Mouse (Mus musculus) kidney, embryonic 15.5 days (tissue): ENCODE data around the gene Bloc1s1. TPM values are rescaled to one million over a fixed set of nuclear protein-coding genes. Genes with fewer than 3 reads are reported as not detected.

ENCODE experiments used
- ATAC-seq: fragments of 200-750 bp; cut with Nextera tagmentation; replicated peaks from 2 replicates; pipeline ENCODE4 v1.8.0; 2017; ENCODE audit warnings: moderate TSS enrichment; ENCODE audit not compliant: low FRiP score
- H3K27ac ChIP-seq: fragments of 300-500 bp; sonication (generic); 2 replicates; pipeline ENCODE4 v1.5.1; 2015; ENCODE audit warnings: mild to moderate bottlenecking, inconsistent platforms
- H3K27me3 ChIP-seq: fragments of 300-500 bp; sonication (generic); 2 replicates; pipeline ENCODE4 v1.6.1; 2015; ENCODE audit warnings: inconsistent platforms
- H3K36me3 ChIP-seq: fragments of 300-500 bp; sonication (generic); 2 replicates; pipeline ENCODE4 v1.6.1; 2015; ENCODE audit warnings: inconsistent platforms
- H3K4me1 ChIP-seq: fragments of 300-500 bp; sonication (generic); 2 replicates; pipeline ENCODE4 v1.6.1; 2015; ENCODE audit warnings: inconsistent platforms
- H3K4me2 ChIP-seq: fragments of 300-500 bp; sonication (generic); 2 replicates; pipeline ENCODE4 v1.6.1; 2015; ENCODE audit warnings: moderate library complexity, mild to moderate bottlenecking, inconsistent platforms
- H3K4me3 ChIP-seq: fragments of 300-500 bp; sonication (generic); replicated peaks from 2 replicates; pipeline ENCODE4 v1.5.1; 2015; ENCODE audit warnings: mild to moderate bottlenecking, inconsistent platforms
- H3K9ac ChIP-seq: fragments of 300-500 bp; sonication (generic); 2 replicates; pipeline ENCODE4 v1.6.1; 2015; ENCODE audit warnings: mild to moderate bottlenecking, inconsistent platforms
- H3K9me3 ChIP-seq: fragments of 300-500 bp; sonication (generic); replicated peaks from 2 replicates; pipeline ENCODE4 v1.6.1; 2016; ENCODE audit warnings: inconsistent platforms
- WGBS: fragments of 180-500 bp; shearing (Covaris S2); methylation state at CpG from one replicate; pipeline ENCODE4 v1.1.7; 2015; ENCODE audit warnings: mixed read lengths; 5-methylcytosine and 5-hydroxymethylcytosine counted together
- polyA plus RNA-seq: library from polyadenylated mRNA; unstranded; fragments of >200 nt; fragmentation: Nextera tagmentation; extraction: Ambion mirVana; gene quantifications from 2 replicates; pipeline ENCODE4 v1.2.1, GENCODE M21; 2015

Gene Bloc1s1
- 220 and 231 TPM in 2 replicates for polyA plus RNA-seq

GRCm38 (mm10) chr10:128923935-128924334, at the start of gene Bloc1s1:
Bloc1s1 (minus strand) TSS chr10:128924035.
- Histone ChIP-seq H3K4me2 (peak within 1 kb of the TSS; percentile 85), H3K9me3 (no peaks in the 10 kb centered on the region), H3K27me3 (peaks cover 10% of the 10 kb centered on the region; the same call in 1 of the 2 replicates), H3K9ac (peak within 1 kb of the TSS; percentile 70), H3K4me3 (peak within 1 kb of the TSS; percentile 69), H3K27ac (peak within 1 kb of the TSS; percentile 95), H3K4me1 (peaks cover 45% of the 10 kb centered on the region), H3K36me3 (no peaks in the 10 kb centered on the region; the same call in 1 of the 2 replicates)
- 62% methylated on average over 9 of the region's 9 CpGs for WGBS
- ATAC-seq = no peak

- ATAC-seq = no peak
- Histone ChIP-seq H3K27ac (no peak overlapping the region), H3K9ac (no peak overlapping the region), H3K9me3 (no peaks in the 10 kb centered on the region), H3K4me1 (peaks cover 2% of the 10 kb centered on the region; the same call in 1 of the 2 replicates), H3K4me3 (no peak overlapping the region), H3K36me3 (no peaks in the 10 kb centered on the region), H3K4me2 (no peak overlapping the region), H3K27me3 (peaks cover 3% of the 10 kb centered on the region)
- WGBS = 78% methylated on average over 4 of the region's 4 CpGs
Observed at GRCm38 (mm10) chr10:128972841-128973240, 49.0 kb upstream of the Bloc1s1 start.

GRCm38 (mm10) chr10:128970740-128971250, 47.0 kb upstream of the Bloc1s1 start:
- H3K27me3 ChIP-seq = no peaks in the 10 kb centered on the region; the same call in none of the 2 replicates
- H3K9me3 ChIP-seq = no peaks in the 10 kb centered on the region
- WGBS = 49% methylated on average over 1 of the region's 1 CpGs
- no peak overlapping the region for H3K4me2 ChIP-seq
- no peak for ATAC-seq
- no peaks in the 10 kb centered on the region for H3K4me1 ChIP-seq
- H3K9ac ChIP-seq = no peak overlapping the region
- no peak overlapping the region for H3K4me3 ChIP-seq
- H3K27ac ChIP-seq = no peak overlapping the region
- no peaks in the 10 kb centered on the region for H3K36me3 ChIP-seq

- Histone ChIP-seq H3K4me3 (no peak overlapping the region), H3K36me3 (no peaks in the 10 kb centered on the region), H3K4me1 (no peaks in the 10 kb centered on the region), H3K4me2 (no peak overlapping the region), H3K9ac (no peak overlapping the region), H3K27me3 (no peaks in the 10 kb centered on the region; the same call in none of the 2 replicates), H3K9me3 (no peaks in the 10 kb centered on the region), H3K27ac (no peak overlapping the region)
- 20% methylated on average over 1 of the region's 1 CpGs for WGBS
- no peak for ATAC-seq
Observed at GRCm38 (mm10) chr10:128968341-128968749, 44.5 kb upstream of the Bloc1s1 start.

GRCm38 (mm10) chr10:128965871-128966270, 42.0 kb upstream of the Bloc1s1 start:
- Histone ChIP-seq H3K9ac (no peak overlapping the region), H3K27me3 (no peaks in the 10 kb centered on the region; the same call in none of the 2 replicates), H3K4me3 (no peak overlapping the region), H3K4me1 (no peaks in the 10 kb centered on the region), H3K27ac (no peak overlapping the region), H3K4me2 (no peak overlapping the region), H3K36me3 (no peaks in the 10 kb centered on the region), H3K9me3 (no peaks in the 10 kb centered on the region)
- WGBS = 86% methylated on average over 6 of the region's 6 CpGs
- ATAC-seq = no peak

GRCm38 (mm10) chr10:128964961-128965360, 41.1 kb upstream of the Bloc1s1 start:
- WGBS = 64% methylated on average over 2 of the region's 2 CpGs
- Histone ChIP-seq H3K4me2 (no peak overlapping the region), H3K9ac (no peak overlapping the region), H3K36me3 (no peaks in the 10 kb centered on the region), H3K4me3 (no peak overlapping the region), H3K9me3 (no peaks in the 10 kb centered on the region), H3K27ac (0 out of 2 replicates have a peak overlapping the region, but pooled peaks have one; percentile 32), H3K27me3 (no peaks in the 10 kb centered on the region), H3K4me1 (no peaks in the 10 kb centered on the region)
- ATAC-seq = peak; percentile 71

- no peak within 1 kb of the TSS for H3K9ac ChIP-seq
- no peaks in the 10 kb centered on the region for H3K36me3 ChIP-seq
- H3K27ac ChIP-seq = no peak within 1 kb of the TSS
- no peak within 1 kb of the TSS for H3K4me3 ChIP-seq
- H3K4me1 ChIP-seq = no peaks in the 10 kb centered on the region
- H3K4me2 ChIP-seq = no peak within 1 kb of the TSS
- 75% methylated on average over 12 of the region's 12 CpGs for WGBS
- H3K9me3 ChIP-seq = no peaks in the 10 kb centered on the region
- peak; percentile 12; the same call in 1 of the 2 replicates for ATAC-seq
- H3K27me3 ChIP-seq = 0 out of 2 replicates have a peak, but pooled peaks cover 4% of the 10 kb centered on the region
Observed at GRCm38 (mm10) chr10:128960590-128961584, 37.1 kb upstream of the Bloc1s1 start, which contains the start of gene Mettl7b. Mettl7b (minus strand) TSS chr10:128960988.

- 64% methylated on average over 4 of the region's 4 CpGs for WGBS
- no peak for ATAC-seq
- Histone ChIP-seq H3K4me1 (no peaks in the 10 kb centered on the region), H3K36me3 (no peaks in the 10 kb centered on the region), H3K4me3 (no peak overlapping the region), H3K9ac (no peak overlapping the region), H3K4me2 (no peak overlapping the region), H3K9me3 (no peaks in the 10 kb centered on the region), H3K27me3 (0 out of 2 replicates have a peak, but pooled peaks cover 4% of the 10 kb centered on the region), H3K27ac (no peak overlapping the region)
Observed at GRCm38 (mm10) chr10:128960142-128960541, 36.3 kb upstream of the Bloc1s1 start.

GRCm38 (mm10) chr10:128958340-128958739, 34.5 kb upstream of the Bloc1s1 start:
- Histone ChIP-seq H3K36me3 (no peaks in the 10 kb centered on the region), H3K9ac (no peak overlapping the region), H3K9me3 (no peaks in the 10 kb centered on the region), H3K27me3 (0 out of 2 replicates have a peak, but pooled peaks cover 4% of the 10 kb centered on the region), H3K4me1 (no peaks in the 10 kb centered on the region), H3K4me2 (no peak overlapping the region), H3K4me3 (no peak overlapping the region), H3K27ac (no peak overlapping the region)
- 81% methylated on average over 10 of the region's 10 CpGs for WGBS
- no peak for ATAC-seq

GRCm38 (mm10) chr10:128950208-128950887, 26.5 kb upstream of the Bloc1s1 start:
- ATAC-seq = no peak; the same call in 1 of the 2 replicates
- no peaks in the 10 kb centered on the region for H3K27me3 ChIP-seq
- no peaks in the 10 kb centered on the region for H3K36me3 ChIP-seq
- no peaks in the 10 kb centered on the region for H3K9me3 ChIP-seq
- no peaks in the 10 kb centered on the region for H3K4me1 ChIP-seq
- 54% methylated on average over 16 of the region's 16 CpGs for WGBS
- no peak overlapping the region for H3K9ac ChIP-seq
- H3K4me3 ChIP-seq = no peak overlapping the region
- H3K27ac ChIP-seq = no peak overlapping the region
- no peak overlapping the region for H3K4me2 ChIP-seq

- Histone ChIP-seq H3K27me3 (no peaks in the 10 kb centered on the region), H3K27ac (no peak overlapping the region), H3K4me1 (no peaks in the 10 kb centered on the region), H3K4me2 (no peak overlapping the region), H3K4me3 (no peak overlapping the region), H3K9ac (no peak overlapping the region), H3K9me3 (no peaks in the 10 kb centered on the region), H3K36me3 (no peaks in the 10 kb centered on the region)
- WGBS = 81% methylated on average over 4 of the region's 4 CpGs
- no peak for ATAC-seq
Observed at GRCm38 (mm10) chr10:128947496-128947895, 23.7 kb upstream of the Bloc1s1 start.
